Mouse (Mus musculus) erythroblast, embryonic 14.5 days (primary cell): Measurements from ENCODE around the gene Catsperg1. TPM values are rescaled to one million over a fixed set of nuclear protein-coding genes. Genes with fewer than 3 reads are reported as not detected.

Experiments
- H3K27me3 ChIP-seq: 2 replicates; pipeline ENCODE4 v1.6.1; 2012; ENCODE audit warnings: inconsistent platforms; ENCODE audit not compliant: control insufficient read depth
- H3K36me3 ChIP-seq: 2 replicates; pipeline ENCODE4 v1.6.1; 2012; ENCODE audit warnings: mild to moderate bottlenecking, inconsistent platforms; ENCODE audit not compliant: control insufficient read depth
- H3K4me1 ChIP-seq: 2 replicates; pipeline ENCODE4 v1.6.1; 2012; ENCODE audit warnings: inconsistent platforms; ENCODE audit not compliant: control insufficient read depth
- H3K4me3 ChIP-seq: replicated peaks from 2 replicates; pipeline ENCODE3; 2012; ENCODE audit warnings: moderate library complexity, mild to moderate bottlenecking, inconsistent platforms
- H3K9me3 ChIP-seq: 2 replicates; pipeline ENCODE4 v1.6.1; 2012; ENCODE audit warnings: low read length, inconsistent platforms, mixed read lengths; ENCODE audit not compliant: control insufficient read depth
- GATA1 ChIP-seq: IDR thresholded peaks from 2 replicates; pipeline ENCODE4 v1.6.1; 2012; ENCODE audit warnings: low read length, inconsistent platforms, mixed read lengths
- TAL1 ChIP-seq: IDR thresholded peaks from 3 replicates; pipeline ENCODE4 v1.6.1; 2012; ENCODE audit warnings: low read length, inconsistent platforms, mixed read lengths
- polyA plus RNA-seq: library from polyadenylated mRNA; stranded (reverse); fragments of >175 nt; gene quantifications from 2 replicates; pipeline ENCODE4 v1.2.3, GENCODE M21; 2012

Catsperg1 gene
- polyA plus RNA-seq: not detected in 2 replicates

DNA sequence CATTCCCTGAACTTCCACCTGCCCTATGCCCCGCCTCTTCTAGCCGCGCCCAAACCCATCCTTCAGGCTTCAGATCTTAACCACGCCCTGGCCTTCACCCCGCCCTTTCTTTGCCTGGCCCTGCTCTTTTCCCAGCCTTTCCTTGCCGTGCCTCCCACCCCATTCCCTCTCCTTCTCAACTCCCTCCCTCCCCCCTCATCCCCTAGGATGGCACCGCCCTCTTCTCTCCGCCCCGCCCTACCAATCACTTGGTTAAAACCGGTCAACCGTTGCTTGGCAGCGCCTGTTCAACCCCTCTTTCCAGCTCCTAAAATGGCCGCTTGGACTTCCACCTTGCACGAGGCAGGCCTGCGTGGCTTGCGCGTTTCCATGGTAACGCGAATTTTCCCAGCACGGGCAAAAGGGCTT lies at the start of gene Catsperg1:
Gene Catsperg1, minus strand, starts transcription at position 361 of the 408 bp plus-strand sequence.
- Histone ChIP-seq H3K9me3 (peaks cover 4% of the 10 kb centered on the region; the same call in 1 of the 2 replicates), H3K36me3 (no peaks in the 10 kb centered on the region), H3K27me3 (peaks cover 12% of the 10 kb centered on the region), H3K4me3 (no peak within 1 kb of the TSS), H3K4me1 (peaks cover 26% of the 10 kb centered on the region)
- TF ChIP-seq GATA1 (no peak), TAL1 (no peak)

DNA sequence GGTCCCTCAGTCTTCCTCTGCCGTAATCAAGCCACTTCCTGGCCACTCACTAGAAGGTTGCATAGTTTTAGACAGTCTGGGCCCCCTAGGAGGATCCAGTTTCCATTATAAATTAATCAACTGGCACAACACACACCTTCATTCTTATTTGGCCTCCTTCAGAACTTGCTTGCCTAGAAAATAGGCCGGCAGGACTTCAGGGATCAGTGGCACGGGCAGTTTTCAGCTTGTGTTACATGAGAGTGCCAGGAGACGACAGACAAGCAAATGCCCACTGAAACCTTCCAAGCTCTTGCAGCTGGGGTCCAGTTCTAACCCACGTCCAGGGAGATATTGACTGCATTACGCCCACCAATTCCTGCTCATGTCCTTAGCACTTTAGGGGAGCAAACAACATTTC lies 48.3 kb upstream of the Catsperg1 start:
- TF ChIP-seq TAL1 (no peak), GATA1 (no peak)
- Histone ChIP-seq H3K36me3 (peaks cover under 1% of the 10 kb centered on the region; the same call in 1 of the 2 replicates), H3K4me3 (no peak overlapping the region), H3K4me1 (no peaks in the 10 kb centered on the region), H3K27me3 (no peaks in the 10 kb centered on the region), H3K9me3 (no peaks in the 10 kb centered on the region)

GRCm38 (mm10) chr7:29259781-29260730 lies 46.2 kb upstream of the Catsperg1 start:
- no peaks in the 10 kb centered on the region for H3K4me1 ChIP-seq
- no peak for TF ChIP-seq GATA1
- H3K27me3 ChIP-seq: no peaks in the 10 kb centered on the region
- H3K36me3 ChIP-seq: peaks cover 3% of the 10 kb centered on the region; the same call in 1 of the 2 replicates
- no peaks in the 10 kb centered on the region for H3K9me3 ChIP-seq
- no peak overlapping the region for H3K4me3 ChIP-seq

DNA sequence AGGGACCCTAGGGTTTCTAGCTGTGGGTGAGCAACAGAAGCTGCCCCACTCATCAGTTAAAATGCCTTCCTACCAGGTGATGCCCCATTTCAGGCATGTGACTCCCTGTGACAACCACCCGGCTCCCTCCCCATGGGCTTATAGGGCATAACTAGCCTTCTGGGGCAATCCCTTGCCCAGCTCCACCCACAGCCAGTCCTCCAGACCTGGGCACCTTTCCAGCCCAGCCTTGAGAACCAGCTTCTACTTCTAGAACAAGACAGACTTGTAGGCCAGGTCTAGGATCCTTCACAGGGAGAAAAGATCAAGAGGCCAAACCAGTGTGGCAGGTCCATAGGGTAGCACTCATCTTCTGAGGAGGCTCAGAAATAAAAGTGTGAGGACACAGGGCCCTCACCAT lies 43.5 kb upstream of the Catsperg1 start:
- no peak for TF ChIP-seq GATA1
- no peak for TF ChIP-seq TAL1
- Histone ChIP-seq H3K4me1 (peaks cover 4% of the 10 kb centered on the region; the same call in 1 of the 2 replicates), H3K27me3 (no peaks in the 10 kb centered on the region), H3K36me3 (peaks cover 3% of the 10 kb centered on the region; the same call in 1 of the 2 replicates), H3K9me3 (no peaks in the 10 kb centered on the region), H3K4me3 (no peak overlapping the region)

DNA sequence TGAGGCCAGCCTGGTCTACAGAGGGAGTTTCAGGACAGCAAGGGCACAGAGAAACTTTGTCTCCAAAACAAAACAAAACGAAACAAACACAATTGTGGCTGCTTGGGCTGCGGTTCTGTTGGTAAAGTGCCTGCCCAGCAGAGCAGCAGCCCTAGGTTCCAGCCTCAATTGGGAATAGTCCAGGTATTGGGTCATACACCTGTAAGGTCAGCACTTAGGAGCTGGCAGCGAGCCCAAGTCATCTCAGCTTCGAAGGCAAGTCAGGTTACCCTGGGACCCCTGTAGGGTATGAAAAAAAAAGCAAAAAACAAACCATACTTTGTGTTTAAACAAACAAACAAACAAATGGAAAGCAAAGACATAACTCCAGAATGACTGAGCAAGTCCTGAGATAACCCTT lies 42.0 kb upstream of the Catsperg1 start:
- H3K27me3 ChIP-seq: no peaks in the 10 kb centered on the region
- peaks cover 3% of the 10 kb centered on the region; the same call in 1 of the 2 replicates for H3K36me3 ChIP-seq
- no peaks in the 10 kb centered on the region for H3K9me3 ChIP-seq
- no peak for TF ChIP-seq GATA1
- no peak for TF ChIP-seq TAL1
- peaks cover 4% of the 10 kb centered on the region; the same call in 1 of the 2 replicates for H3K4me1 ChIP-seq
- no peak overlapping the region for H3K4me3 ChIP-seq

DNA sequence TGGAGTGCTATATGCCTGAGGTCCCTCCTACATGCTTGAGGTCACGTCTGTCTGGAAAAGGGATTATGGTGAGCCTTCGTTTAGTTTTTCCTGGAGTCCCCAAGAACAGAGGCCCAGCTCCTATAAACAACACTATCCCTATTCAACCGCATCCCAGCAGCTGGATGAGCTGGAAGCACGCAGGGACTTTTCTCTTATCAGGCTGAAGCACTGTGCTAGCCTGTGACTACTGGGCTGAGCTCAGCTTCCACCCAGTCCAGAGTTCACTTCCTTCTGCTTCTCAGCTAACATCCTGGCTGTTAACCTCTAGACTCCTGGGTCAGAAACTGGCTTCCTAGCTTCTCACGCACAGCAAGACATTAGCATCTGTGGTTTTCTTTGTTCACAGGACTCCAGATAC lies 40.0 kb upstream of the Catsperg1 start:
- TF ChIP-seq TAL1: no peak
- Histone ChIP-seq H3K4me3 (no peak overlapping the region), H3K27me3 (no peaks in the 10 kb centered on the region), H3K4me1 (peaks cover 4% of the 10 kb centered on the region; the same call in 1 of the 2 replicates), H3K9me3 (no peaks in the 10 kb centered on the region), H3K36me3 (peaks cover 3% of the 10 kb centered on the region; the same call in 1 of the 2 replicates)

GRCm38 (mm10) chr7:29251166-29251565 lies 37.3 kb upstream of the Catsperg1 start:
- H3K4me1 ChIP-seq: peaks cover 19% of the 10 kb centered on the region

GRCm38 (mm10) chr7:29248261-29248841 lies 34.5 kb upstream of the Catsperg1 start, which contains the start of gene 2200002D01Rik:
TSS of gene 2200002D01Rik (minus strand) at chr7:29248466.
- H3K9me3 ChIP-seq: no peaks in the 10 kb centered on the region
- H3K4me1 ChIP-seq: peaks cover 19% of the 10 kb centered on the region
- H3K4me3 ChIP-seq: peak within 1 kb of the TSS; percentile 61
- peaks cover 23% of the 10 kb centered on the region for H3K36me3 ChIP-seq
- H3K27me3 ChIP-seq: 0 out of 2 replicates have a peak, but pooled peaks cover 3% of the 10 kb centered on the region
- no peak for TF ChIP-seq TAL1
- no peak for TF ChIP-seq GATA1

More at GRCm38 (mm10) chr7:29251166-29251565, 37.3 kb upstream of the Catsperg1 start:
- Histone ChIP-seq H3K9me3 (no peaks in the 10 kb centered on the region), H3K36me3 (peaks cover 5% of the 10 kb centered on the region; the same call in 1 of the 2 replicates), H3K27me3 (0 out of 2 replicates have a peak, but pooled peaks cover 3% of the 10 kb centered on the region), H3K4me3 (no peak overlapping the region)
- TF ChIP-seq GATA1 (no peak), TAL1 (no peak)

DNA sequence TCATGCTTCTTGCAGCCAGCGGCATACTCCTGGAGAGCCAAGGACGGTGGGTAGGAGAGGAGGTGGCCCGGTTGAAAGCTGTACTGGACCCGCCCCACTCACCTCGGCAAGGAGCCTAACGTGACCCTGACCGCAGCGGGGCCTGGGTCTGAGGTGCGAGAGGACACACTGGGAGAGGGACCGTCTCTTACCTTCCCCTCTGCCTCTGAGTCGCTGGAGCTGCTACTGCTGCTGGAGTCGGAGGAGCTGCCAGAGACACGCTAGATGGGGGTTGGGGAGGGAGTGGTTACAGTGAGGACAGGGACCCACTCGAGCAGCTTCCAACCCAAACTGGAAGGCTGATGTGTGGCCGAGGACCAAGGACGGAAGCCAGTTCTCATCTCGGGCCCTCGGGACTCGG lies 33.9 kb upstream of the Catsperg1 start:
- Histone ChIP-seq H3K9me3 (no peaks in the 10 kb centered on the region), H3K27me3 (0 out of 2 replicates have a peak, but pooled peaks cover 3% of the 10 kb centered on the region), H3K4me3 (peak overlapping the region; percentile 61), H3K4me1 (peaks cover 16% of the 10 kb centered on the region), H3K36me3 (peaks cover 23% of the 10 kb centered on the region)
- TF ChIP-seq GATA1: no peak
- TF ChIP-seq TAL1: no peak
